Mouse (Mus musculus) liver, adult 2 months (tissue): Measurements from ENCODE around the gene Fbxo36.

ENCODE experiments used
- CTCF ChIP-seq: fragments of 200-500 bp; IDR thresholded peaks from 2 replicates; pipeline ENCODE4 v1.5.1; 2011; ENCODE audit warnings: low read depth, low read length, control low read depth
- POLR2A ChIP-seq: fragments of 200-500 bp; IDR thresholded peaks from 2 replicates; pipeline ENCODE4 v1.6.1; 2011; ENCODE audit warnings: low read length, control low read depth; ENCODE audit not compliant: insufficient read depth; ENCODE audit errors: extremely low read depth

DNA sequence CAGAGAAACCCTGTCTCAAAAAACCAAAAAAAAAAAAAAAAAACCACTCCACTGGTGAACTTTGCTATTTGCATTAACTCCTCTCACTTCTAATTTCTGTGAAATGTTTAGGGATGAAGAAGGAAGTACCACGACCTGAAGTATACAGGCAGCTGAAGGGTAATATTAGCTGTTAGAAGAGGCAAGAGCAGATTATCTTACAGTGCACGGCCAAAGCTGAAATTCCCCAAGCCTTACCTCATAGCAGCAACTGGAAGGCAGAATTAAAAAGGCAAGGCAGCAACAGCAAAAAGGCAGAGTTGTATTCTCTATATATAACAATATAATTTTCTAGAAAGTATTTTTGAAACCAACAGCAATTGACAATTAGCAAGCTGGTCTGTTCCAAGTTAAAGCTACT is 14.6 kb upstream of the Fbxo36 start:
- TF ChIP-seq CTCF (no peak), POLR2A (no peak)
